Mouse (Mus musculus): ENCODE results near the gene Nsd1. TPM values are rescaled to one million over a fixed set of nuclear protein-coding genes. Genes with fewer than 3 reads are reported as not detected.

Gene Nsd1
- polyA plus RNA-seq, 1 experiment = 9.5 TPM

DNA sequence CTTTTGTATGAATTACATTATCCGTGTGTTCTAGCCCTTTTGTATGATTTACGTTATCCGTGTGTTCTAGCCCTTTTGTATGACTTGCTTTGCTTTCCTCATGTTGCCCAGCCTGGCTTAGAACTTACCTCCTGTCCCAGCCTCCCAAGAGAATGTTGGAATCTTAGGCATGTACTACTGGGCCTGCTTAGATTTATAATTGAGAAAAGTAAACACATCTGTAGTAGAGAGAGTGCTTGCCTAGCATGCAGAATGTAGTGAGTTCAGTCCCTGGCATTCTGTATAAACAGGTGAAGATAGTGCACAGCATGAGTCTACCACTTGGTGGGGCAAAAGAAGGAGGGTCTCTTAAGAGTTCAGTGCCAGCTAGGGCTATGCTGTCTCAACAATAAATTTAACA, 14.8 kb downstream of the Nsd1 start:
- H3K4me1 ChIP-seq (ENCODE audit: control insufficient read depth, insufficient read depth, low read length) = no peaks in the 10 kb centered on the region
- H3K4me3 ChIP-seq (ENCODE audit: control insufficient read depth, low read depth, low read length) = no peak overlapping the region
- H3K27ac ChIP-seq (ENCODE audit: control insufficient read depth, insufficient read depth, low read depth, low read length) = no peak overlapping the region
- H3K36me3 ChIP-seq (ENCODE audit: control insufficient read depth, insufficient read depth, low read length) = no peaks in the 10 kb centered on the region
- H3K27me3 ChIP-seq (ENCODE audit: control insufficient read depth, insufficient read depth, low read length) = no peaks in the 10 kb centered on the region
- TF ChIP-seq POLR2A (IDR thresholded peaks at IDR 0.05; ENCODE audit: control insufficient read depth, low read depth, low read length) (no peak), CTCF (IDR thresholded peaks at IDR 0.05; ENCODE audit: control insufficient read depth, insufficient read depth, insufficient replicate concordance, low read depth, low read length) (no peak)

- H3K27me3 ChIP-seq (ENCODE audit: control insufficient read depth, insufficient read depth, low read length) = no peaks in the 10 kb centered on the region
- H3K4me1 ChIP-seq (ENCODE audit: control insufficient read depth, insufficient read depth, low read length) = no peaks in the 10 kb centered on the region
- H3K36me3 ChIP-seq (ENCODE audit: control insufficient read depth, insufficient read depth, low read length) = no peaks in the 10 kb centered on the region
- no peak for TF ChIP-seq POLR2A (IDR thresholded peaks at IDR 0.05; ENCODE audit: control insufficient read depth, low read depth, low read length)
- TF ChIP-seq CTCF (IDR thresholded peaks at IDR 0.05; ENCODE audit: control insufficient read depth, insufficient read depth, insufficient replicate concordance, low read depth, low read length) = no peak
- no peak overlapping the region for H3K4me3 ChIP-seq (ENCODE audit: control insufficient read depth, low read depth, low read length)
- H3K27ac ChIP-seq (ENCODE audit: control insufficient read depth, insufficient read depth, low read depth, low read length) = no peak overlapping the region
These were observed 21.1 kb downstream of the Nsd1 start for GRCm38 (mm10) chr13:55230701-55231100.

GRCm38 (mm10) chr13:55243205-55243604, 33.6 kb downstream of the Nsd1 start:
- Histone ChIP-seq H3K4me1 (ENCODE audit: control insufficient read depth, insufficient read depth, low read length) (no peaks in the 10 kb centered on the region), H3K27ac (ENCODE audit: control insufficient read depth, insufficient read depth, low read depth, low read length) (no peak overlapping the region)
- TF ChIP-seq CTCF (IDR thresholded peaks at IDR 0.05; ENCODE audit: control insufficient read depth, insufficient read depth, insufficient replicate concordance, low read depth, low read length) = no peak
- TF ChIP-seq POLR2A (IDR thresholded peaks at IDR 0.05; ENCODE audit: control insufficient read depth, low read depth, low read length) = no peak

GRCm38 (mm10) chr13:55247293-55248030, 37.9 kb downstream of the Nsd1 start:
- TF ChIP-seq CTCF (IDR thresholded peaks at IDR 0.05; ENCODE audit: control insufficient read depth, insufficient read depth, insufficient replicate concordance, low read depth, low read length) (no peak), POLR2A (IDR thresholded peaks at IDR 0.05; ENCODE audit: control insufficient read depth, low read depth, low read length) (no peak)
- no peaks in the 10 kb centered on the region for H3K4me1 ChIP-seq (ENCODE audit: control insufficient read depth, insufficient read depth, low read length)
- H3K4me3 ChIP-seq (ENCODE audit: control insufficient read depth, low read depth, low read length) = no peak overlapping the region
- H3K36me3 ChIP-seq (ENCODE audit: control insufficient read depth, insufficient read depth, low read length) = peaks cover 4% of the 10 kb centered on the region
- no peaks in the 10 kb centered on the region for H3K27me3 ChIP-seq (ENCODE audit: control insufficient read depth, insufficient read depth, low read length)
- no peak overlapping the region for H3K27ac ChIP-seq (ENCODE audit: control insufficient read depth, insufficient read depth, low read depth, low read length)

More at GRCm38 (mm10) chr13:55243205-55243604, 33.6 kb downstream of the Nsd1 start:
- H3K36me3 ChIP-seq (ENCODE audit: control insufficient read depth, insufficient read depth, low read length) = peaks cover 4% of the 10 kb centered on the region
- H3K27me3 ChIP-seq (ENCODE audit: control insufficient read depth, insufficient read depth, low read length) = no peaks in the 10 kb centered on the region
- no peak overlapping the region for H3K4me3 ChIP-seq (ENCODE audit: control insufficient read depth, low read depth, low read length)

GRCm38 (mm10) chr13:55249246-55249645, 39.7 kb downstream of the Nsd1 start:
- H3K27ac ChIP-seq (ENCODE audit: control insufficient read depth, insufficient read depth, low read depth, low read length) = no peak overlapping the region
- no peaks in the 10 kb centered on the region for H3K27me3 ChIP-seq (ENCODE audit: control insufficient read depth, insufficient read depth, low read length)
- peaks cover 6% of the 10 kb centered on the region for H3K36me3 ChIP-seq (ENCODE audit: control insufficient read depth, insufficient read depth, low read length)
- no peaks in the 10 kb centered on the region for H3K4me1 ChIP-seq (ENCODE audit: control insufficient read depth, insufficient read depth, low read length)
- no peak overlapping the region for H3K4me3 ChIP-seq (ENCODE audit: control insufficient read depth, low read depth, low read length)
- TF ChIP-seq CTCF (IDR thresholded peaks at IDR 0.05; ENCODE audit: control insufficient read depth, insufficient read depth, insufficient replicate concordance, low read depth, low read length) (no peak), POLR2A (IDR thresholded peaks at IDR 0.05; ENCODE audit: control insufficient read depth, low read depth, low read length) (no peak)

DNA sequence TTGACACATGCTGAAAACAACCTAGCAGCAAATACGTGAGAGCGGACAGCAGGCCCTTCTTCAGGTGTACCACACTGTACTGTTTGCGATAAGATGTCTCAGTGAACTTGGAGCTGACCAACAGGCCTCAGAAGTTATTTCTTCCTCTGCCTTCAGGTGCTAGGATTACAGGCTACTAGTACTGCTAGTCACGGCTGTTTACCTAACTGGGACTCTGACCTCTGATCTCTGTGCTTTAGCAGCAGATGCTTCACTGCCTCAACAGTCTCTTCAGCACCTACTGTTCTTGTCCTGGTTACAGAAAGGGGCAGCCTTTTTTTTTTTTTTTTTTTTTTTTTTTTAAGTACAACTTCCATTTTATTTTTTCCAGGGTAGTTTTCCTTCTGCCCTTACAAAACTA, 43.2 kb downstream of the Nsd1 start:
- no peak overlapping the region for H3K27ac ChIP-seq (ENCODE audit: control insufficient read depth, insufficient read depth, low read depth, low read length)
- H3K36me3 ChIP-seq (ENCODE audit: control insufficient read depth, insufficient read depth, low read length) = peaks cover 1% of the 10 kb centered on the region; the same call in 1 of the 2 replicates
- no peak overlapping the region for H3K4me3 ChIP-seq (ENCODE audit: control insufficient read depth, low read depth, low read length)
- no peak for TF ChIP-seq CTCF (IDR thresholded peaks at IDR 0.05; ENCODE audit: control insufficient read depth, insufficient read depth, insufficient replicate concordance, low read depth, low read length)
- no peak for TF ChIP-seq POLR2A (IDR thresholded peaks at IDR 0.05; ENCODE audit: control insufficient read depth, low read depth, low read length)
- H3K27me3 ChIP-seq (ENCODE audit: control insufficient read depth, insufficient read depth, low read length) = no peaks in the 10 kb centered on the region
- H3K4me1 ChIP-seq (ENCODE audit: control insufficient read depth, insufficient read depth, low read length) = no peaks in the 10 kb centered on the region

GRCm38 (mm10) chr13:55255052-55255652, 45.6 kb downstream of the Nsd1 start:
- Histone ChIP-seq H3K27ac (ENCODE audit: control insufficient read depth, insufficient read depth, low read depth, low read length) (no peak overlapping the region), H3K4me1 (ENCODE audit: control insufficient read depth, insufficient read depth, low read length) (no peaks in the 10 kb centered on the region), H3K36me3 (ENCODE audit: control insufficient read depth, insufficient read depth, low read length) (peaks cover 1% of the 10 kb centered on the region; the same call in 1 of the 2 replicates), H3K4me3 (ENCODE audit: control insufficient read depth, low read depth, low read length) (no peak overlapping the region), H3K27me3 (ENCODE audit: control insufficient read depth, insufficient read depth, low read length) (no peaks in the 10 kb centered on the region)
- TF ChIP-seq POLR2A (IDR thresholded peaks at IDR 0.05; ENCODE audit: control insufficient read depth, low read depth, low read length) = no peak
- no peak for TF ChIP-seq CTCF (IDR thresholded peaks at IDR 0.05; ENCODE audit: control insufficient read depth, insufficient read depth, insufficient replicate concordance, low read depth, low read length)
